Mouse (Mus musculus): ENCODE measurements around the gene Ap1m2.

DNA sequence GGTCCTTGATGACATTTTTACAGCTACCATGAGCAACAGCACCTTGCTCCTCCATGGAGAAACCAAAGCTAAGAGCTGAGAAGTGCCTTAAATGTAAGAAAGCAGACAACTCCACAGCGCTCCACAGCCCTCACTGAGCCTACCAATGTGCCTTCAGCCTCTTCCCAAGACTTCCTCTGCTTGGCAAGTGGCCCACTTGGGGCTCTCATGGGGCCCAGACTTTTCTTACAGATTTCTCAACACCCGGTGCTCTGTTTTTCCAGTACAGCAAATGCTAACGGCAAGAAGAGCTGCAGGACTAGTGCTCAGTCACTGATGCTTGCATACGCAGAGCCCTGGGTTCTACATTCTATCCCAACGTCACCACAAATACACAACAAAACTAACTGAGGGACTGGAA, 34.4 kb downstream of the Ap1m2 start:
- no peak for TF ChIP-seq POLR2A (IDR thresholded peaks at IDR 0.05; ENCODE audit: extremely low read depth, insufficient read depth, low read length)
- no peak for TF ChIP-seq CTCF (IDR thresholded peaks at IDR 0.05; ENCODE audit: extremely low read depth, insufficient read depth, low read length)
